Mouse (Mus musculus): ENCODE results near the gene Sox12.
"Not testable (repeated sequence)": the region's sequence is repeated elsewhere in the genome, so short reads cannot be mapped to it uniquely, and the experiment has no call there.

Sox12 gene

GRCm38 (mm10) chr2:152397680-152398435 is at the start of gene Sox12:
Gene Sox12 (minus strand): TSS chr2:152398063.
- peak; percentile 86 for DNase-seq (ENCODE audit: low read depth, low spot score)

GRCm38 (mm10) chr2:152447461-152447860 is 49.6 kb upstream of the Sox12 start:
- DNase-seq (ENCODE audit: low read depth, low spot score): no peak

- DNase-seq (ENCODE audit: low read depth, low spot score): no peak
These were observed 48.8 kb upstream of the Sox12 start for GRCm38 (mm10) chr2:152446642-152447041.

GRCm38 (mm10) chr2:152443281-152443680 is 45.4 kb upstream of the Sox12 start:
- no peak for DNase-seq (ENCODE audit: low read depth, low spot score)

- DNase-seq (ENCODE audit: low read depth, low spot score): no peak
These were observed 44.5 kb upstream of the Sox12 start for GRCm38 (mm10) chr2:152442322-152442721.

- DNase-seq (ENCODE audit: low read depth, low spot score): no peak
These were observed 42.0 kb upstream of the Sox12 start for GRCm38 (mm10) chr2:152439833-152440232.

GRCm38 (mm10) chr2:152438963-152439362 is 41.1 kb upstream of the Sox12 start:
- no peak for DNase-seq (ENCODE audit: low read depth, low spot score)

- DNase-seq (ENCODE audit: low read depth, low spot score): peak; percentile 39
These were observed 39.4 kb upstream of the Sox12 start for GRCm38 (mm10) chr2:152436983-152437860.

GRCm38 (mm10) chr2:152436405-152436901 is 38.6 kb upstream of the Sox12 start:
- no peak for DNase-seq (ENCODE audit: low read depth, low spot score)

GRCm38 (mm10) chr2:152428481-152428880 is 30.6 kb upstream of the Sox12 start:
- not testable (repeated sequence) for DNase-seq (ENCODE audit: low read depth, low spot score)

- no peak for DNase-seq (ENCODE audit: low read depth, low spot score)
These were observed 29.6 kb upstream of the Sox12 start for GRCm38 (mm10) chr2:152427493-152427892.

- DNase-seq (ENCODE audit: low read depth, low spot score): no peak
These were observed 17.9 kb upstream of the Sox12 start for GRCm38 (mm10) chr2:152415786-152416185.

GRCm38 (mm10) chr2:152415287-152415686 is 17.4 kb upstream of the Sox12 start, which contains the start of gene 6820408C15Rik:
Gene 6820408C15Rik (plus strand): TSS chr2:152415587.
- no peak for DNase-seq (ENCODE audit: low read depth, low spot score)

GRCm38 (mm10) chr2:152414591-152415165 is 16.8 kb upstream of the Sox12 start, which contains the start of gene Zcchc3:
Gene Zcchc3 (minus strand): TSS chr2:152415027.
- DNase-seq (ENCODE audit: low read depth, low spot score): peak; percentile 60

- no peak for DNase-seq (ENCODE audit: low read depth, low spot score)
These were observed 16.1 kb upstream of the Sox12 start for GRCm38 (mm10) chr2:152413765-152414584.

- DNase-seq (ENCODE audit: low read depth, low spot score): no peak
These were observed 15.4 kb upstream of the Sox12 start for GRCm38 (mm10) chr2:152413158-152413764.

GRCm38 (mm10) chr2:152412526-152413157 is 14.8 kb upstream of the Sox12 start:
- DNase-seq (ENCODE audit: low read depth, low spot score): no peak

- DNase-seq (ENCODE audit: low read depth, low spot score): no peak
These were observed 13.6 kb upstream of the Sox12 start for GRCm38 (mm10) chr2:152411471-152411870.

- peak; percentile 46 for DNase-seq (ENCODE audit: low read depth, low spot score)
These were observed 13.1 kb upstream of the Sox12 start for GRCm38 (mm10) chr2:152410971-152411371.

GRCm38 (mm10) chr2:152409781-152410180 is 11.9 kb upstream of the Sox12 start:
- DNase-seq (ENCODE audit: low read depth, low spot score): no peak

Measured in skeletal muscle tissue, adult 2 months (tissue).